Mouse (Mus musculus) lung, postnatal 0 days (tissue): ENCODE data around the gene Aldh1l1.

Experiments used
- CTCF ChIP-seq: IDR thresholded peaks from 2 replicates; pipeline ENCODE4 v1.5.1; 2016; ENCODE audit warnings: antibody characterized with exemption, mild to moderate bottlenecking
- EP300 ChIP-seq: IDR thresholded peaks from 2 replicates; pipeline ENCODE4 v1.6.1; 2016; ENCODE audit warnings: antibody characterized with exemption, mild to moderate bottlenecking, control low read depth

- TF ChIP-seq CTCF (no peak), EP300 (no peak)
These were observed 112.0 kb downstream of the Aldh1l1 start for GRCm38 (mm10) chr6:90598197-90598596.
